Mouse (Mus musculus) ES-E14 (cell line): Measurements from ENCODE around the gene H2-T24. TPM values are rescaled to one million over a fixed set of nuclear protein-coding genes. Genes with fewer than 3 reads are reported as not detected.
"Not testable (repeated sequence)": the region's sequence is repeated elsewhere in the genome, so short reads cannot be mapped to it uniquely, and the experiment has no call there.

Experiments used
- DNase-seq: peaks from one replicate; pipeline ENCODE4 v3.0.0-alpha.2; 2013; ENCODE audit warnings: low read depth, low spot score
- H3K27ac ChIP-seq: 2 replicates; pipeline ENCODE4 v1.5.1; 2012; ENCODE audit warnings: low read depth, mild to moderate bottlenecking, low read length, moderate library complexity, mixed read lengths; ENCODE audit not compliant: poor library complexity, insufficient read depth, severe bottlenecking
- H3K36me3 ChIP-seq: 2 replicates; pipeline ENCODE4 v1.6.1; 2012; ENCODE audit warnings: mild to moderate bottlenecking, low read length, moderate library complexity, mixed read lengths; ENCODE audit not compliant: control insufficient read depth, poor library complexity, insufficient read depth, severe bottlenecking
- H3K4me1 ChIP-seq, 2 experiments: fragments of 150-350 bp in 1 of 2; sonication (generic) in 1 of 2; 2 replicates each; pipeline ENCODE4 v1.6.1; 2012; ENCODE audit warnings: low read length in 2 of 2, mild to moderate bottlenecking in 1 of 2, mixed read lengths in 1 of 2; ENCODE audit not compliant: control insufficient read depth in 2 of 2, insufficient read depth in 2 of 2, poor library complexity in 1 of 2
- H3K4me3 ChIP-seq, 2 experiments: fragments of 150-350 bp in 1 of 2; sonication (generic) in 1 of 2; 2 replicates each; pipeline ENCODE4 v1.5.1; 2012; ENCODE audit warnings: low read length in 2 of 2, low read depth in 1 of 2, mild to moderate bottlenecking in 1 of 2, mixed read lengths in 1 of 2; ENCODE audit not compliant: insufficient read depth in 1 of 2, poor library complexity in 1 of 2, severe bottlenecking in 1 of 2
- H3K9ac ChIP-seq: 2 replicates; pipeline ENCODE4 v1.6.1; 2012; ENCODE audit warnings: low read depth, mild to moderate bottlenecking, low read length, mixed read lengths; ENCODE audit not compliant: poor library complexity, insufficient read depth, severe bottlenecking
- H3K9me3 ChIP-seq: fragments of 150-350 bp; sonication (generic); 2 replicates; pipeline ENCODE4 v1.6.1; 2012; ENCODE audit warnings: low read depth, mild to moderate bottlenecking, low read length; ENCODE audit not compliant: control insufficient read depth, insufficient read depth
- CHD2 ChIP-seq: IDR thresholded peaks from 2 replicates; pipeline ENCODE4 v1.6.1; 2014; ENCODE audit warnings: mild to moderate bottlenecking, low read depth, low read length, inconsistent platforms
- HCFC1 ChIP-seq: IDR thresholded peaks from 2 replicates; pipeline ENCODE4 v1.6.1; 2012; ENCODE audit warnings: low read length, inconsistent platforms, borderline replicate concordance; ENCODE audit not compliant: insufficient read depth
- MAFK ChIP-seq: IDR thresholded peaks from 2 replicates; pipeline ENCODE4 v1.6.1; 2014; ENCODE audit warnings: mild to moderate bottlenecking, low read depth, low read length, inconsistent platforms; ENCODE audit not compliant: insufficient read depth
- ZC3H11A ChIP-seq: IDR thresholded peaks from 2 replicates; pipeline ENCODE4 v1.6.1; 2012; ENCODE audit warnings: low read depth, mild to moderate bottlenecking, inconsistent platforms, low read length, borderline replicate concordance
- ZNF384 ChIP-seq: IDR thresholded peaks from 2 replicates; pipeline ENCODE4 v1.6.1; 2012; ENCODE audit warnings: low read depth, low read length, inconsistent platforms
- in situ Hi-C, 2 experiments: fragments of 600-800 bp; cut with MboI; formaldehyde crosslinking; loops; one replicate each; pipeline ENCODE4 v1.15.1; 2025; ENCODE audit warnings: low sequenced_read_pairs in 2 of 2, inconsistent platforms in 1 of 2; ENCODE audit not compliant: unreplicated experiment in 2 of 2
- total RNA-seq: library from RNA; depleted of rRNA; stranded (reverse); fragments of 300-350 nt; gene quantifications from 2 replicates; pipeline ENCODE4 v1.2.3, GENCODE M21; 2012

The H2-T24 gene
- total RNA-seq, 1 experiment, result not detected

GRCm38 (mm10) chr17:36031583-36032331 lies 11.4 kb upstream of the H2-T24 start:
- H3K9me3 ChIP-seq, H3K4me1 ChIP-seq, in situ Hi-C loops, H3K36me3 ChIP-seq, DNase-seq, H3K27ac ChIP-seq: not testable (repeated sequence)
- peak overlapping the region; percentile 34; the same call in 1 of the 2 replicates for H3K9ac ChIP-seq
- peak overlapping the region; percentile 62 for H3K4me3 ChIP-seq

GRCm38 (mm10) chr17:36030703-36031582 lies 10.6 kb upstream of the H2-T24 start:
- H3K9me3 ChIP-seq, in situ Hi-C loops, H3K27ac ChIP-seq, H3K4me1 ChIP-seq, DNase-seq, H3K36me3 ChIP-seq, H3K9ac ChIP-seq: not testable (repeated sequence)
- H3K4me3 ChIP-seq, result peak overlapping the region in 1 of 2 experiments; percentile 62; a peak in 1 of 4 replicates

DNA sequence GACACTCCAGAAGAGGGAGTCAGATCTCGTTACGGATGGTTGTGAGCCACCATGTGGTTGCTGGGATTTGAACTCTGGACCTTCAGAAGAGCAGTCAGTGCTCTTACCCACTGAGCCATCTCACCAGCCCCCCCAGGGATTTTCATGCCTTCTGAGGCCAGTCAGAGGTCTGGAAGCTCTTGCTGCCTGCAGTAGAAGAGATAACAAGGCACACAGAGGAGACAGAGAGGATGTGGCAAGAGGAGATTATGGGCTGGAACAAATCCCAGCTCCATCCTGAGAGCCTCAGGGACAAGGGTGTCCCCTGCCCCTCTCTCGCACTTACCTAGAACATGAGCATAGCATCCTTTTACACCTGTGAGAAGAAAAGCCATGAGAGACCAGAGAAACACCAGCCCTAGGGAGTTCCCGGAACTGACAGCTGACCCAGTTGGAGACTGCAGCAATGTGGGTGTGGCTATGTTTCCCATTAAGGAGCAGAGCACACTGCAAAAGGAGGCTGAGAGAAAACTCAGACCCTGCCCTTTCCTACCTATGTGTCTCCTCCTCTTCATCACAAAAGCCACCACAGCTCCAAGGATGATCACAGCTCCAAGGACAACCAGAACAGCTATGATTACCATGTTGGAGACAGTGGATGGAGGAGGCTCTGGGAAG lies 9.8 kb upstream of the H2-T24 start:
- in situ Hi-C loops, DNase-seq: not testable (repeated sequence)

GRCm38 (mm10) chr17:36028879-36029619 lies 8.7 kb upstream of the H2-T24 start:
- H3K9ac ChIP-seq, result no peak overlapping the region
- peaks cover 0 to 15% of the 10 kb centered on the region in 2 experiments; a peak in 2 of 4 replicates for H3K4me1 ChIP-seq
- no peak overlapping the region for H3K4me3 ChIP-seq
- peaks cover 7% of the 10 kb centered on the region; the same call in 1 of the 2 replicates for H3K36me3 ChIP-seq
- DNase-seq, result no peak
- TF ChIP-seq ZNF384 (no peak), MAFK (no peak), CHD2 (no peak), ZC3H11A (no peak), HCFC1 (no peak)
- in situ Hi-C loops, result no loop called here
- no peak overlapping the region for H3K27ac ChIP-seq
- no peaks in the 10 kb centered on the region for H3K9me3 ChIP-seq

More for the DNA sequence above, 9.8 kb upstream of the H2-T24 start:
- not testable (repeated sequence) for H3K27ac ChIP-seq, H3K9ac ChIP-seq, H3K9me3 ChIP-seq, H3K4me3 ChIP-seq, H3K36me3 ChIP-seq
- H3K4me1 ChIP-seq, result peaks cover 0 to 11% of the 10 kb centered on the region in 2 experiments; a peak in 1 of 4 replicates
